Mouse (Mus musculus): ENCODE results near the gene Lhfpl1. TPM values are rescaled to one million over a fixed set of nuclear protein-coding genes. Genes with fewer than 3 reads are reported as not detected.

The Lhfpl1 gene
- polyA plus RNA-seq, 1 experiment from 2014 or later = 0.20 TPM

- ATAC-seq = peak; percentile 55
- Histone ChIP-seq H3K4me1 (replicated peaks; ENCODE audit: control insufficient read depth, insufficient read depth, low read length) (no peaks in the 10 kb centered on the region), H3K36me3 (ENCODE audit: control insufficient read depth, insufficient read depth) (no peaks in the 10 kb centered on the region), H3K4me2 (ENCODE audit: low read length) (no peak overlapping the region), H3K4me3 (replicated peaks; ENCODE audit: low read length) (no peak overlapping the region), H3K27me3 (replicated peaks; ENCODE audit: control insufficient read depth, insufficient read depth, low read length) (no peaks in the 10 kb centered on the region), H3K9me3 (ENCODE audit: control insufficient read depth, low read length) (no peaks in the 10 kb centered on the region), H3K9ac (replicated peaks; ENCODE audit: low read depth, low read length) (no peak overlapping the region), H3K27ac (ENCODE audit: low read length) (no peak overlapping the region)
- 35% methylated on average over 4 of the region's 4 CpGs for WGBS
Measured at GRCm38 (mm10) chrX:145271768-145272167, 77.1 kb downstream of the Lhfpl1 start.

DNA sequence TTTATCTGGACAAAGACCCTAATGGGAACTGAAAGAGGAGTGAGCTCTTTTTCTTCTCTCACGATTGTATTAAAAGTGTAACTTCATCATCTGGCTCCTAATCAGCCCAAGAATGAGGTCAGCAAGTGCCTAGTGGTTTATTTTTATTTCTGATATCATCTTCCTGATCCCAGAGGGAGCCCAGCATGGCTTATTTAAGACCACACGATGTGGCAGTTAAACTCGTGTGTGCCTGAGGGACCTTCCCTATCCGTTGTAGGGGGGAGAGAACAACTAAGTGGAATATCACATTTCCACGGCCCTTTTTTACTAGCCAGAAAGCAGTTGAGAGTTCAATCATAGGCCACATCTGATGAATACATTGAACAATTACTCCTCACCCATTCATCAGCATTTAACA is 87.1 kb downstream of the Lhfpl1 start:
- Histone ChIP-seq H3K9me3 (ENCODE audit: control insufficient read depth, low read length) (no peaks in the 10 kb centered on the region), H3K4me1 (replicated peaks; ENCODE audit: control insufficient read depth, insufficient read depth, low read length) (no peaks in the 10 kb centered on the region), H3K9ac (replicated peaks; ENCODE audit: low read depth, low read length) (no peak overlapping the region), H3K36me3 (ENCODE audit: control insufficient read depth, insufficient read depth) (no peaks in the 10 kb centered on the region), H3K4me3 (replicated peaks; ENCODE audit: low read length) (no peak overlapping the region), H3K27ac (ENCODE audit: low read length) (no peak overlapping the region), H3K4me2 (ENCODE audit: low read length) (no peak overlapping the region), H3K27me3 (replicated peaks; ENCODE audit: control insufficient read depth, insufficient read depth, low read length) (no peaks in the 10 kb centered on the region)
- WGBS = 71% methylated on average over 5 of the region's 5 CpGs
- ATAC-seq = no peak

Other genes starting within 250 kb of the Lhfpl1 start
- gene Amot, start 156.1 kb upstream of the Lhfpl1 start, polyA plus RNA-seq (2015; fragmentation: Nextera tagmentation; extraction: Ambion mirVana) = 10.2 and 10.6 TPM in 2 replicates

All from forebrain, embryonic 16.5 days (tissue).